Mouse (Mus musculus) heart, adult 2 months (tissue): ENCODE measurements around the gene Mef2b.

Experiments
- CTCF ChIP-seq: fragments of 200-600 bp; IDR thresholded peaks from 2 replicates; pipeline ENCODE4 v1.8.1; 2022; ENCODE audit warnings: antibody characterized with exemption, mild to moderate bottlenecking, moderate library complexity
- EP300 ChIP-seq: fragments of 200-500 bp; IDR thresholded peaks from 2 replicates; pipeline ENCODE4 v1.6.1; 2011; ENCODE audit warnings: low read depth, low read length, control low read depth; ENCODE audit not compliant: insufficient read depth
- POLR2A ChIP-seq: fragments of 200-500 bp; IDR thresholded peaks from 2 replicates; pipeline ENCODE4 v1.6.1; 2011; ENCODE audit warnings: mild to moderate bottlenecking, low read depth, low read length, control low read depth; ENCODE audit not compliant: insufficient read depth

DNA sequence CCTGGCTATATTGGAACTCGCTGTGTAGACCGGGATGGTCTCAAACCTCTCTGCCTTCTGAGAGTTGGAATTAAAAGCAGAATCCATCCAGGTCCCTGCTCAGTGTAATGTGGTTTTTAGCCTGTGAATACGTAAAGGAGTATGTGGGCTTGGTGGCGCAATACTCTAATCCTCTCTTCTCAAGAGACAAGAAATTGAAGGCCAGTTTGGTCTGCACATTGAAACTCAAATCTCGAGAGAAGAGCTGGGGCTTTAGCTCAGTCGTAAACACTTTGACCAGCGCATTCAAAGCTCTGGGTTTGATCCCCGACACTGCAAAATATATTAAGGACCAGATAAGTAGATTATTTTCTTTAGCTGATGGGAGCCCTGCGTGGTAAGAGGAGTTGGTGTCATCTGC is 470 bp downstream of the Mef2b start:
- TF ChIP-seq CTCF (no peak), POLR2A (no peak), EP300 (no peak)
